Mouse (Mus musculus) natural killer cell, adult 2 months (primary cell): Measurements from ENCODE around the gene Cd180.
"Not testable (repeated sequence)": the region's sequence is repeated elsewhere in the genome, so short reads cannot be mapped to it uniquely, and the experiment has no call there.

Experiments used
- DNase-seq, 2 experiments: peaks; one replicate each; pipeline ENCODE4 v3.0.0; 2022; ENCODE audit warnings: low spot score in 2 of 2

The Cd180 gene

DNA sequence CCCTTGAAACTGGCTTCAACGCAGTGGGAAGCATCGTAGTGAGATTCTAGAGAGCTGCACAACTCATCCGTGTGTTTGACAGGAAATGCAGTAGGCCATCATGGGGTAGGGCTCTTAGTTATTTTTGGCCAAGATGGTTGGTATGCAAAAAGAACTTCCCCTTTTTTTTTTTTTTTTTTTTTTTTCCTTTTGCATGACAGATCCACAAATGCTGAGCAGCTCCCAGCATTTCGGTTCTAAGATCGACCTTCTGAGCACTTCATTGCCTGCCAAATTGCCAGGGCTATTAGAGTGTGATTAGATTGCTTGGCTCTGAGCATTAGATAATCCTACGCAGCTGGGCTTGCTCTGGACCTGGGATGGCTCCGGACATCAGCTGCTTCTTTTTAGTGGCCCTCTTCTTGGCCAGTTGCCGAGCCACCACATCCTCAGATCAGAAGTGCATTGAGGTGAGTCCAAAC is at the start of gene Cd180:
Gene Cd180, plus strand, starts transcription at position 218 of the 461 bp plus-strand sequence.
- peak in 1 of 2 experiments; percentile 54 for DNase-seq

DNA sequence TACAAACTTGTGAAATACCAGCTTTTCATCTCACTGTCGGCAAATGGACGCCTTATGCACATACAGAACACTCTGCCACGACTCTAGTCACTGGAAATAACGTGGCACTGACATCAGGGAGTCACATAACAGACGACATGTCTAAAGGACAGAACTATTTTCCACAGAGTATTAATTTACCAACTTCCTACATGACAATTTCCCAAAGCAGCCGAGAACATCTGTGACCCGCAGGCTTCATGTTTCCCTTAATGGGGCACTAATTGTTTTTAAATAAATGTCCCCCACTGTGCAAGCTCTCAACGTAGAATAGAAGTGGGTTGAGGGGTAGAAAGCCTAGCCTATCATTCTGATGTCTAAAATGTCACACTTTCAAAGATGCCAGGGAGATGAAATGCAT is 49.0 kb upstream of the Cd180 start:
- DNase-seq: no peak

DNA sequence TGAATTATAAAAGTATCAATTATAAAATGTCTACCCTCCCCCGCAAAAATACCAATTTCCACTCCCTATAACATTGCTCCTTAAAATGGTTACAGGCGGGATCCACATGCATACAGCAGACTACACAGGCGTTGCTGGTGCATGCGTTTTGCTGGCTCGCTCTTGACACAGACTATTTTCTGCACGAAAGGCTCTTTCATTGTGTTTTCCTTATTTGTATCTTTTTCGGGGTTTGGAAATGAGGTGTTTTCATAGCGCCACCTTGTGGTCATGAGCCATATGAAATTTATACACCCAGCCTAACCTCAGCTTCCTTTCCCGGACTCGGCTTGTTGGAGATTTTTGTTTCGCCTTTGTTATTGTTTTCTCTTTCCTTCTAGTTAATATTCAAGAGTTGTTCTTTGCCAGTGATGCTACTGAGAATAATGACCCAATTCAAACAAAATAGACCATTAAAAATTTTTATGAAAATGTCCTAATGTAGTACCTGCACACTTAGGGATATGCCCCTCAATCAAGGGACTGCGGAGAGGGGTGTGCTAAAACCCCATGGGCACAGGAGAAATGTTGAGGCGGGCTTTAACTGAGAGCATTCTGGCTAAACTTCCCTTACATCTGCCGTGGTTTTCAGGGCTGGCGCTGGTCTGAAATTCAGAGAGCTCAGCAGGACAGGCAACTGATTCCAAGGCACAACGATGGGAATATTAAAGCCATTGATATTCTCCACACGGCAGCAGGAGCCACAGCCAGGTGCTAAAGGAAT is 48.4 kb upstream of the Cd180 start:
- DNase-seq: peak; percentile 50 to 53

DNA sequence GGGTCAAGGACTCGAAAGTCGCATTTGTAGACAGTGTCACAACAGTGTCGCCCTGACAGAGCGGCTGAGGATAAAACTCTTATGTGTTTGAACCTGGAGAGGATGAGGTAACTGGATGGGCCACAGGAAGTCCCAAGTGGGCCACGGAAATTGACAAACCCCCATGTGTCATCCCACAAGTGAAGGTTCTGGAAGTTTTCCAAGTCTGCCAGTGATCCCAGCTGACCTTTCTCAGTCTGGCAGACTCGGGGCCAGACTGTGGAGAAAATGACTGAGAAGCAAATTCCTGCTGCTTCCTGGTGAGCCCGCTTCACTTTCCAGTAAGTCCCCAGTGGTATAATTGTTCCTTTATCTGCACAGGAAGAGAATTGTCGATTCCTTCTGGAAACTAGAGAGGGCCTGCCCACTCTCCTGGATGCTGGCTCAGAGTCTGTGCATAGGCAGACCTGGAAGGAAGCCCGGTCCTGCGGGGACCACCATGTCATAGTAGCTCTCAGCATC is 47.0 kb upstream of the Cd180 start:
- DNase-seq: no peak

DNA sequence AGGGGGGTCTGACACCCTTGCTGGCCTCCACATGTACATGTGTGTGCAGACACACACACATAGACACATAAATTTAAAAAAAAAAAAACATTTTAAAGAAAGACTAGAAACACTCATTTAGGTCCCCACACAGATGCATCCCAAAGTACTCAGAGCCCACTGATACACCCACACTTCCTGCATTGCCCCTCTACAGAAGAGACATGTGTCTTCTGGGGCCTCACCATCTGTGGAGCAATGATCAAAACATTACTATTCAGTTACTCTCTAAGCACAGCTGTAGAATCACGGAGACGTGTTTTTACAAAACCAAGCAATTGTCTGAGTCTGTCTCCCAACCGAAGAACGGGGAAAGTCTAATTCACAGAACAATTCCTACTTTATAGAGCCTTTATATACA is 45.8 kb upstream of the Cd180 start:
- DNase-seq: no peak

DNA sequence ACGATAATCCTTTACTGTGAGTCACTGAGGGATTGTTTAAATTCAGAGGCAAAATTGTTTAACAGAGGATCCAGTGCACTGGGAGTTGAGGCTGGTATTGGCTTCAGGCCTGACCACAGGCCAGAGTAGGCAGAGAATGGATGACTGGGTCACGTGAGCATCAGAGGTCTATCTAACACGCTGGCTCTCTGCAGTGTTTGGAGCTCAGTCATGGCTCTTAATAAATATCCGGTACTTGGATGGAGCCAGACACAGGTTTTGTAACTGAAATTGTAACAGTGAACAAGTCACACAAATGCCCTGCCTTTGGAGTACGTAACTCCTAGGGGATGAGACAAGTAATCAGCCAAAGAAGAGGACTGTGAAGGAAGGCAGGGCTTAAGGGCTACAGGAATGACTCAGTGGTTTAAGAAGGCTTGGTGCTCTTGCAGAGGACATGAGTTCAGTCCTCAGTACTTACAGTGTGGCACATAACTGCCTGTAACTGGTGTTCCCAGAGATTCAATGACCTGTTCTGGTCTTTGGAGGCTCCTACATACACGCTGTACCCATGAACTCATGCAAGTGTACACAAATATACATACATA is 41.0 kb upstream of the Cd180 start:
- DNase-seq: no peak

DNA sequence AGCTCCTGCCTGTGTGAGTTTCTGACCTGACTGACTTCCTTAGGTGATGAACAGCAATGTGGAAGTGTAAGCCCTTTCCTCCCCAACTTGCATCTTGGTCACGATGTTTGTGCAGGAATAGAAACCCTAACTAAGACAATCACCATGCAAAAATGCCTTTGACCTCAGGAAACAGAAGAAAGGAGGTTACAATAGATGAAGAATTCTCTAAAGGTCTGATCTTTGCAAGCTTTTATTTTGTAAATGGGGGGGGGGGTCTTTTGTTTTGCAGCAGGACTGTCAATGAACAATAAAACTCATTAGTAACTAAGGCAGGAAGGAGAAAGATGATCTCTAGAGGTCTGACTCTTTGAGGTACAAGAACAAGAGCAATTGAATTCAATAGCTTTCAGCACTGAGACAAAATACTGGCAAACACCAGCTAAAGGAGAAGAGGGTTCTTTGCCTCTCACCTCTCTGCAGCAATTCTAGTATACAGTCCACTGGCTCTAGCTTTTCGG is 38.2 kb upstream of the Cd180 start:
- DNase-seq: no peak

DNA sequence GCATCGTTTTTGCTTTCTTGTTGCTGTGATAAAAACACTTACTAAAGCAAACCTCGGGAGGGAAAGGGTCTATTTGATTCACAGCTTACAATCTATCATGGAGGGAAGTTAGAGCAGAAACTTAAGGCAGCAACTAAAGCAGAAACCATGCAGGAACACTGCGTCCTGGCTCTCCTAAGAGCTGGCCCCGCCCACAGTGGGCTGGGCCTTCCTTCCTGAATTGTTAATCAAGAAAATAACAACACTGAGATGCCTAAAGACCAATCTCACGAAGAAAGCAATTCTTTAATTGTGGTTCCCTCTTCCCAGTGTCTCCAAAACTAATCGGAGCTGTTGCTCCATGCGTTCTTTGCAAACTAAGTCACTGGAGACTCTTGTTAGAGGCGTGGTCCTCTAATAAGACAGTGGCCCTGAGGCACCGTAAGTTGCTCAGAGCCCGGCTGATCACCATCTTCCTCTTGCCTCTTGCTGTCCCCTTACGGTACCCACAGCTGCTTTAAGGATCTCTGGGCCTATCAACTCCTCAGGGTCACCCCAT is 37.1 kb upstream of the Cd180 start:
- DNase-seq: no peak

DNA sequence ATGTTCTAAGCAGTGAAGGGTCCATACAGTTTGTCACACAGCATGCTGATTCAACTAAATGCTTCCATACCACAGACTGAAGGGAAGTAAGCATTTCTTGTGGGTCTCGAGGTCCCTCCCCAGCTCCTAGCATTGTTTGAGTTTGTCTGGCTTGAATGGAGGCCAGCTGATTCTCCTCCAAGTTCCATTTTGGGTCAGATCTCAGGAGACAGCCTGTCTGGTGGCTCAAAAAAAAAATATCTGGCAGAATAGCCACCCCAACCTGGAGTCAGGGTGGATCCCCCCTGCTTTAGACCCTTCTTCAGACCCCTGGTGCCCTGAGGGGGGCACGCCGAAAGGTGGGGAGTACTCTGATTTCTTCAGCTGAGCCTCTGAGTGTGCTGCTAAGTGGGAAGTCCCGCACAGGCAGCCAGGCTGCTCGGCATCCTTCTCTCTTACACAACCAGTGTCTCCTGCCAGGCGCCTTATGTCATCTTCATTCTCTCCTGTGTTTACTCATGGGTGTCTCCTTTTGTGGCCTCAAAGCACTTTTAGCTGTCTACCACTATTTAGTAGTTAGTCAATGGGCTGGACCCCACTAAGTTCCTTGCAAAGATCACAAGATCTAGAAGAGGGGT is 35.0 kb upstream of the Cd180 start:
- DNase-seq: no peak

DNA sequence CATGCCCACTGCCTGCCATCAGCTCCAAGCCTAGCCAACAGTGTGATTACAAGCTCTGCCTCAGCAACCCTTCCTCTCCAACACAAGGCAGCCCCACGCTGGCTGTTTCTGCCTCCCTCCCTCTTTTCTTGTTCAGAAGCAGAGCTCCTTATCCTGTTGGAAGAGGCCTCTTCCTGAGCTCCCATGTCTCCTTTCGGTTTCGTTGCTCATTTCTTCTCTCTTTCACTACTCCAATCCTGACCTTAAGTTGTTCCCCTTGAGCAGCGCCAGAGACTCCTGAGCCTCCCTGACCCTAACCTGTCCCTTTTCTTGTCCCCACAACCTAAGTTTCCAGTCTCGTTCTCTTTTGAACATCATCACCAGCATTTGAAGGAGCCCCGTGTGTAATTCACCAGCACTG is 29.3 kb upstream of the Cd180 start:
- no peak for DNase-seq

DNA sequence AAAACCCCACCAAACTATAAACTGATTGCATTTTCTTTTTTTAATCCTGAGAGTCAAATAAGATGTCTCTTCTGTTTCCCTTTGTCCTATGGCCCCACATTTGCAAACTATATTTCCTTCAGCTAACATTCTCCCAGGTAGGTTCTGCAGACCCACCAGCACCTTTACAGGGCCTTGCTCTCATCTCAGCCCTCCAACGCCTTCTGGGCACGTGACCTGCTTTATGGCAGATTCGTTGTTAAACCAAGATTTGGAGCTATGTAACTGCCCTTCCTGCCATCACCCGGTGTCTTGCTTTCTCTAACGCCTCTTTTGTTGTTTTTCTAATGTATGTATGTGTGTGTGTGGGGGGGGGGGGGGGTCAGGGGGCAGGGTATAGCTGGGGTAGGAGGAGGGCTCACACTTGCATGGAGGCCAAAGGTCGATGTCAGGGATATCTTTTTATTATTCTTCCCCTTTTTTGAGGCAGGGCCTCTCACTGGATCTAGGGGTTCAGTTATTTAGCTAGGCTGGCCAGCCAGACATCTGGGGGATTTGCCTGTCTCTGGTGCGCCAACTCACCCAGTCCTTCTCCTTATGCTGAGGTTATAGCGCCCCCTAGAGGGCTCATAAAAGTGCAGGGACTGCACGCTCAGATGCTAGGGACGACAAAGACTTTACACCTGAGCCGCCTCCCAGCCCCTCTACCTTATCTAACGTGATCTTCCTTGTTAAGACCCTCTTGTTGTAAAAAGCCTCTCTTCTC is 28.3 kb upstream of the Cd180 start:
- peak; percentile 47 to 73 for DNase-seq

DNA sequence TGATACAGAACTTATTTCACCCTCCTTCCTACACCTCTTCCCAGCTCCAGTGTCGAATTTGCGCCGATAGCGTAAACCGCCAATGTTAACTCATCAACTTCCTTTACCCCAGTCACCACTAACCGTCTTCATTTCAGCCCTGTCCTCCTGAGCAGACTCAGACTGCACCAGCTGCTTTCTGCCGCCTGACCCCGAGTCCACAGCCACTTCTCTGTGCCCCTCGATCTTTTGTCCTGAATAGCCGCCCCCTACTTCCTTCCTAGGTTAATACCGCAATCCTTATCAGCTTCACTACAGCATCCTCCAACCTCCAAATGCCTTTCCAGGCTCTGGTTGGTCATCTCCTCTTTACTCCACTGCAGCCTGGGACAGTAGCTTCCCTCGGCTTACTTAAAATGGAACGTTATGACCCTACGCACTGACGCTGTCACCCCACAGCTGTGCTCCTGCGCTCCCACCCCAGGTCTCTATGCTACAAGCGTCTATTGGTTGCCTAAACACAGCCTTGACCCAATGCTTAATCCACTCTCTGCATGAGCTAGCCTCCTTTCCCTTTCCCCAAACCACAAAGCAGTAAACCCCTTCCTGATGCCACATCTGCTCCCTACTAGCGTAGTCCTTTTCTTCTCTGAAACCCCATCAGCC is 27.6 kb upstream of the Cd180 start:
- DNase-seq: no peak

DNA sequence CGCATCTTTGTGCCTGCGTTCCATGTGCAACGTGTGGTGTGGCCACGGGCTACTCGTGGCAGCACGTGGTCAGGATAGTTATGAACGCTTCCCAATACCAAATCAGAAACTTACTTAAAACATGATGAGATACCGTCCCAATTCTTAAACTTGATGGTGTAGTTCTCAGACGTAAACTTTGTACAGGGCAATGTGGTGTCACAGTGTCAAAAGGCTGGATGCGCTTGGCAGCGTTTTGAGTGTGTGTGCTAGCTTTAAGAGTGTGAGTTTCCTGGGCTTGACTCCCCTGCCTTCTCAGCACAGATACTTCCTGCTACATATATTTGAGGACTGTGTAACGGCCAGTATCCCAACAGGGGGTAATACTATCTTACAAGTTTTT is 27.1 kb upstream of the Cd180 start:
- DNase-seq: no peak

DNA sequence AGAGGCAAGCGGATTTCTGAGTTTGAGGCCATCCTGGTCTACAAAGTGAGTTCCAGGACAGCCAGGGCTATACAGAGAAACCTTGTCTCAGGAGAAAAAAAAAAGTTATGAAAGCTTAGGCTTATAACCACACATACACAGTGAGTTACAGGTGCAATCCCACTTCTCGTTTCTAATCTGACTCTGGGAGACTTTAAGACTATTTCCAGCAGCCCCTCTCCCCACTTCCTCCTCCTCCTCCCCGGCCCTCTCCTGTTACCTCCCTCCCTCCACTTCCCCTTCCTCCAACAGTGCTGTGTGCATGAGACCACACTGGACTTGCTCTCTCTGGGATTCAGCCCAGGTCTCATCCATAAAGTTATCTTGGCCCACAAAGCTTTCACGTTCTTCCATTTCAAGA is 26.6 kb upstream of the Cd180 start:
- DNase-seq: no peak

DNA sequence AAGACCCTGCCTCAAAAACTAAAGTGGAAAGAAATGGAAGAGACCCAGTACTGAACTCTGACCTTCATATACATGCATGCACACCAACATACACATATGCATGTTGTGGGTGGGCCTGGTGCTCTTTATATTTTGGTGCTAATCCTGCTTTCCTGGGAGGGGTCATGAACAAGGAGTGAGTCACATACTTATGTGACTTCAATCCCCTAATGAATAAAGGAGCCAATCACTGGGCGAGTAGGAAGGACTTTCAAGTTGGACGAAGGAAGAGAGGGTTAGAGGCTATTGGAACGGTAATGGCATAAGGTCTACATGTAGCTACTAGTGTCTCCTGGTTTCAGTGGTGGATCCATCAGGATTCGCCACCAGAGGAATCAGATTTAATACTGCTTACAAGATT is 26.0 kb upstream of the Cd180 start:
- no peak for DNase-seq

DNA sequence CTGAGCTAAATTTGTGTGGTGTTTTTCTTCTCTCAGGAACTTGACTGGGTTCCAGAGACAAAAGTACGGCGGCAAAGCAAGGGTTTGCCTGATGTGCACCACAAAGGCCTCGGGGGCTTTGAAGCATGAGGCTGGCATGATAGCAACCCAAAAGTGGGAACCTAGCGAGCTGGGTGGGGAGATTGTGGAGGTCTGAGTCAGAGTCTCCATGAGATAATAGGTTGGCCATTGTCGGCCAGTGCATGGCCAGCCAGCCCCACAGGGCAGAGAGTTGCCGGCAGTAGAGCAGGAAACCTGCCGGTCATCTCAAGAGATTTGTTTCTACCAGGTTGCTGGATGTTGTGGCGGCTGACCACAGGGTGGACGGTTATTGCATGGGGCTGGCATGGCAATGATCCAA is 25.5 kb upstream of the Cd180 start:
- no peak for DNase-seq

DNA sequence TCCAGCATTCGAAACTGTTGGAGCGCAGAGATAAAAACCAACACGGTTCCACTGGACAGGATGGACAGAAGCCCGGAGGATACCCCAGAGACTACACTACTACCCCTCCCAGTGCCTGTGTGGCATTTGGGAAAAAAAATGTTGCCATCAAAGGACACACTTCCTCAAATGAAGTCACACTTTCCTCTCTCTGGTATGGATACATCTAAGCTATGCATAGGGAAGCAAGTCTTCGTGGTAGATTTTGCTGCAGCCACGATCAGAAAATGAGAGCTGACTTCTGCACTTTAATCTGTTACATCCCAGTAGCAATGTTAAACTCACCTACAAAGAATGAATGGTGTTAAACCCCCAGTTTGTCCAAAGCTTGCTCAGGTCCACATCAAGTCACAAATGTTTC is 24.4 kb upstream of the Cd180 start:
- no peak for DNase-seq

DNA sequence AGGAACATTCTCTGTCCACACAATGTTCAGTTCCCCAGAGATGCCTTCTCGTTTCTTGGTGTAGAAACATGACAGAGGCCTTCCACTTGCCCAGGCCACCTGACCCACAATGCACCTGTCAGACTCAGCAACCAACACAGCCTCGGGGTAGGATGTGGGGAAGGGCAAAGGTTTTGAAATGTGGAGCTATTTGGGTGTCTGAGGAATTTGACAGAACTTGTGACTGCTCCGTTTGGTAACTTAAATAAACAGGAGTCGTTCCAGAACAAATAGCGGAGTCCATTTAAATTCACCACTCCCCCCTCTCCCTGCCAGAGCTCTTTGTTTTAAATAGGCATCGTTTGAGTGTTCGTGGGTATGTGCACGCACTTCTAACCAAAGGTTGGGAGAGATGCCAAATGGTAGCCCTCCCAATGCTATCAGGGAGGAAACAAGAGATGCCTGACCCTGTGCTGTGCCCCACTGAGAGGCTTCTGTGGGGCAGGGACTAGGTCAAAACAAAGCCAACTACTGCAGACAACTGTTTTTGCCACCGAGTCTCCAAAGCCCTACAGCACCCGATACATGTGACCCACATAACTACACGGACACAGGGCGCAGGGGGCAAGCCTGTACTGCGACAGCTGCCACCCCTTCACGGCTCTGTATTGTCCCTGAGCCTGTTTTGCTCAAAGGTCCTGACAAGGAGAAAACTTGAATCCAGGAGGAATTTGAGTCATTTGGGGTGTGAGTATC is 23.7 kb upstream of the Cd180 start:
- DNase-seq: no peak

DNA sequence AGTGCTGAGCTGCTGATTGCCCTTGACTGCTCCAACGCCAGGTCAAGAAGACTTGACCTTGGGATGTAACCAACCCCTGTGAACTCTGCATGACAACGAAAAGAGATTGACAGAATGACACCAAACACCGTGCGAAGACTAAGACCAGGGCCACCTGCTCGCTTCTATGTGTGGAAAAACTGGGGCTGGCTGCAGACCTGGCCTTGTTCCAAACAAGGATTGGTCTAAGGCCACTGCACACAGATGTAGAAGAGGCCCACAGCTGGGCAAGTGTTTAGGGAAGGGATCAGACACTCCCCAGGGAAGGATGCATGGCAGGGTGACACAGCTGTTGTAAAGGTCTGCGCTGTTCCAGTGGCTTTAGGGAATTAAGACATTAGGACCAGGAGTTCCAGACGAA is 22.9 kb upstream of the Cd180 start:
- DNase-seq: no peak

DNA sequence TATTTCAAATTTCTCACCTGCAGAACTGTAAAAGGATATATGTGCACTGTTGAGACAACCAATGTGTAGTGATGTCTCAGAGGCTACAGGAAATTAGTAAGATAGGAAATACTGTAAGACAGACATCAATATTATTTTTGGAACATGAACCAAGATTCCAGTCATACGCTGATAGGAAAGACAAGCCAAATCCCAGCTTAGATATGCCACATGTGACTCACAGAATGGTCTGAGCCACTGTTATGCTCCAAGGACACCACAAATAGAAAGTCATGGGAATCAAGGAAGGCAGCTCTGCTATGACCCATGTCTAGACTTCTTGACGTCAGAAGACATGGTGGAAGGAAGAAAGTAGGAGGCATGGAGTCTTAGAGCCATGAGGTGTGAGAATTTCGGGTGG is 19.3 kb upstream of the Cd180 start:
- no peak for DNase-seq

DNA sequence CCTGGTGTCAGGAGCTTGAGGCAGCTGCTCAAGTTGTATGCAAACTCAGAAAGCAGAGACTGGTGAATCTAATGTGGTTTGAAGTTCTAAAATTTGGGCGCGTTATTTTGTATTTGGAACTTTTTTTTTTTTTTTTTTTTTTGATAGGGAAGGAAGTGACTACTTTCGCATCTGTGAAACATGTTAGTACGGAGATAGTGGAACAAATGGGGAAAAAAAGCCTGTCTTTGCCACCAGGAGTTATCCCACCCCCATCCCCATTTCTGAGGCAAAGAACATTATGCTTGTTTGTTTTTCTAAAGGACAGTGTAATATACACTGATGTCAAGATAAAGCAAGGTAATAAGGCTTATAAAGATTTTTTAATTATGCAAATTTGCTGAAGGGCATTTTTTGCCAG is 15.8 kb upstream of the Cd180 start:
- not testable (repeated sequence) for DNase-seq
